11 mouse cellular contexts compared by ENCODE assay signal in genomic region chrX:75728507-75728906, GRCm38 (mm10).
DNase-seq lines count a peak whose midpoint lies in the region; ATAC-seq and TF ChIP-seq lines count a peak whose summit lies in the region.
"Had no signal": no experiment of that assay in that cellular context is flagged by ENCODE, and none has a peak within 500 bp of the region (broad histone marks: within the 10 kb centered on the region; RNA-seq: fewer than 3 reads in every experiment).

No protein-coding gene starts in this region.

- intact Hi-C loops in heart, adult 2 months (cut with DNase I) = no loop called here

- WGBS in heart, adult 2 months = 84% methylated on average over 4 of the region's 4 CpGs
- 63% methylated on average over 4 of the region's 4 CpGs for WGBS in heart, embryonic 12.5 days
- 67% methylated on average over 4 of the region's 4 CpGs for WGBS in midbrain, embryonic 14.5 days
- WGBS in midbrain, embryonic 10.5 days = 61% methylated on average over 4 of the region's 4 CpGs

- TF ChIP-seq CTCF in heart, adult 2 months (IDR thresholded peaks at IDR 0.05) = peak; percentile 40

- no peaks in the 10 kb centered on the region for H3K36me3 ChIP-seq in heart, adult 2 months (ENCODE audit: control insufficient read depth, insufficient read depth, low read length)
- peaks cover 9% of the 10 kb centered on the region; the same call in 1 of the 2 replicates for H3K36me3 ChIP-seq in heart, embryonic 12.5 days
- peaks cover 7% of the 10 kb centered on the region; the same call in 1 of the 2 replicates for H3K36me3 ChIP-seq in midbrain, embryonic 14.5 days (ENCODE audit: control insufficient read depth, insufficient read depth, low read length)
- peaks cover 35% of the 10 kb centered on the region for H3K36me3 ChIP-seq in midbrain, embryonic 10.5 days

- H3K27me3 ChIP-seq in heart, adult 2 months (ENCODE audit: control insufficient read depth, insufficient read depth, low read length) = no peaks in the 10 kb centered on the region
- H3K27me3 ChIP-seq in heart, embryonic 12.5 days (replicated peaks) = no peaks in the 10 kb centered on the region
- H3K27me3 ChIP-seq in midbrain, embryonic 14.5 days (ENCODE audit: control insufficient read depth, insufficient read depth, low read length) = no peaks in the 10 kb centered on the region
- no peaks in the 10 kb centered on the region for H3K27me3 ChIP-seq in midbrain, embryonic 10.5 days (ENCODE audit: low read depth, poor library complexity, severe bottlenecking)
- H3K27me3 ChIP-seq: hindbrain, embryonic 15.5 days had no signal

- H3K9ac ChIP-seq in heart, adult 2 months (ENCODE audit: low read depth, low read length) = no peak overlapping the region
- no peak overlapping the region for H3K9ac ChIP-seq in heart, embryonic 12.5 days
- H3K9ac ChIP-seq in midbrain, embryonic 14.5 days (replicated peaks; ENCODE audit: low read length) = no peak overlapping the region
- H3K9ac ChIP-seq: hindbrain, embryonic 15.5 days had no signal

- no peaks in the 10 kb centered on the region for H3K9me3 ChIP-seq in heart, embryonic 12.5 days (replicated peaks)
- H3K9me3 ChIP-seq in midbrain, embryonic 14.5 days (ENCODE audit: control insufficient read depth, low read length) = no peaks in the 10 kb centered on the region
- H3K9me3 ChIP-seq in midbrain, embryonic 10.5 days (replicated peaks) = no peaks in the 10 kb centered on the region
- H3K9me3 ChIP-seq: G1E; hindbrain, embryonic 15.5 days had no signal

- no peak overlapping the region for H3K4me2 ChIP-seq in heart, embryonic 12.5 days
- H3K4me2 ChIP-seq in midbrain, embryonic 14.5 days (ENCODE audit: low read length) = no peak overlapping the region
- H3K4me2 ChIP-seq: hindbrain, embryonic 15.5 days had no signal

- TF ChIP-seq EP300 in heart, adult 2 months (IDR thresholded peaks at IDR 0.05; ENCODE audit: insufficient read depth, low read depth, low read length) = no peak

- no peak for ATAC-seq in heart, embryonic 12.5 days (ENCODE audit: insufficient number of reproducible peaks, low FRiP score)
- ATAC-seq in midbrain, embryonic 14.5 days (ENCODE audit: low FRiP score, low TSS enrichment) = no peak

- no peaks in the 10 kb centered on the region for H3K4me1 ChIP-seq in heart, adult 2 months (ENCODE audit: control insufficient read depth, insufficient read depth, low read length)
- H3K4me1 ChIP-seq in heart, embryonic 12.5 days (replicated peaks) = no peaks in the 10 kb centered on the region
- H3K4me1 ChIP-seq in midbrain, embryonic 14.5 days (ENCODE audit: control insufficient read depth, insufficient read depth, low read length) = no peaks in the 10 kb centered on the region
- H3K4me1 ChIP-seq in midbrain, embryonic 10.5 days = no peaks in the 10 kb centered on the region
- H3K4me1 ChIP-seq: hindbrain, embryonic 15.5 days had no signal

- DNase-seq in heart, adult 2 months = peak in 1 of 2 experiments; percentile 27
- DNase-seq in midbrain, embryonic 14.5 days = peak; percentile 46
- no peak for DNase-seq in midbrain, embryonic 10.5 days (ENCODE audit: low spot score)
- peak; percentile 3 for DNase-seq in brain, embryonic 18.5 days (ENCODE audit: low read depth, low spot score)
- peak; percentile 45 for DNase-seq in ovary, postnatal 14 days (ENCODE audit: low spot score)
- no peak for DNase-seq in spleen, postnatal 36 days (ENCODE audit: low spot score in 2 of 2)
- DNase-seq in urinary bladder, postnatal 10 days (ENCODE audit: low spot score) = no peak
- DNase-seq: thymus, postnatal 4 days had no signal

- TF ChIP-seq POLR2A in heart, adult 2 months (IDR thresholded peaks at IDR 0.05; ENCODE audit: insufficient read depth, low read depth, low read length) = no peak

- H3K27ac ChIP-seq in heart, adult 2 months = no peak overlapping the region
- no peak overlapping the region for H3K27ac ChIP-seq in heart, embryonic 12.5 days (ENCODE audit: poor library complexity, severe bottlenecking)
- H3K27ac ChIP-seq in midbrain, embryonic 14.5 days (replicated peaks; ENCODE audit: low read depth, low read length) = no peak overlapping the region
- no peak overlapping the region for H3K27ac ChIP-seq in midbrain, embryonic 10.5 days (replicated peaks)
- H3K27ac ChIP-seq: hindbrain, embryonic 15.5 days had no signal

- H3K4me3 ChIP-seq in heart, adult 2 months = no peak overlapping the region
- no peak overlapping the region for H3K4me3 ChIP-seq in heart, embryonic 12.5 days
- H3K4me3 ChIP-seq in midbrain, embryonic 14.5 days (replicated peaks; ENCODE audit: low read depth, low read length) = no peak overlapping the region
- H3K4me3 ChIP-seq in midbrain, embryonic 10.5 days = no peak overlapping the region
- H3K4me3 ChIP-seq: hindbrain, embryonic 15.5 days had no signal

- H3K79me2 ChIP-seq in heart, adult 2 months (replicated peaks; ENCODE audit: control insufficient read depth, insufficient read depth, low read length) = no peaks in the 10 kb centered on the region

Comparison
In these comparisons a context has a peak if more than half of its experiments do, and no peak if none do; other contexts are left out.
1. DNase-seq: peak in midbrain, embryonic 14.5 days (single experiment), brain, embryonic 18.5 days (single experiment) and ovary, postnatal 14 days (single experiment); none in midbrain, embryonic 10.5 days (single experiment), spleen, postnatal 36 days (0 of 2) and urinary bladder, postnatal 10 days (single experiment).